Mouse (Mus musculus) hindbrain, embryonic 13.5 days (tissue): ENCODE measurements around the gene Wdr70. TPM values are rescaled to one million over a fixed set of nuclear protein-coding genes. Genes with fewer than 3 reads are reported as not detected.

Experiments
- ATAC-seq: fragments of 200-750 bp; cut with Nextera tagmentation; 2 replicates; pipeline ENCODE4 v1.8.0; 2017; ENCODE audit warnings: moderate TSS enrichment; ENCODE audit not compliant: low FRiP score
- H3K27ac ChIP-seq: fragments of 300-500 bp; sonication (generic); 2 replicates; pipeline ENCODE4 v1.5.1; 2015; ENCODE audit warnings: inconsistent platforms, mild to moderate bottlenecking, moderate library complexity
- H3K27me3 ChIP-seq: fragments of 300-500 bp; sonication (generic); 2 replicates; pipeline ENCODE4 v1.6.1; 2015; ENCODE audit warnings: mild to moderate bottlenecking, inconsistent platforms
- H3K36me3 ChIP-seq: fragments of 300-500 bp; sonication (generic); 2 replicates; pipeline ENCODE4 v1.6.1; 2015; ENCODE audit warnings: mild to moderate bottlenecking, inconsistent platforms
- H3K4me1 ChIP-seq: fragments of 300-500 bp; sonication (generic); replicated peaks from 2 replicates; pipeline ENCODE4 v1.6.1; 2015; ENCODE audit warnings: inconsistent platforms
- H3K4me2 ChIP-seq: fragments of 300-500 bp; sonication (generic); 2 replicates; pipeline ENCODE4 v1.6.1; 2015; ENCODE audit warnings: inconsistent platforms, mild to moderate bottlenecking, moderate library complexity
- H3K4me3 ChIP-seq: fragments of 300-500 bp; sonication (generic); 2 replicates; pipeline ENCODE4 v1.5.1; 2015; ENCODE audit warnings: mild to moderate bottlenecking, inconsistent platforms
- H3K9ac ChIP-seq: fragments of 300-500 bp; sonication (generic); 2 replicates; pipeline ENCODE4 v1.6.1; 2015; ENCODE audit warnings: mild to moderate bottlenecking, inconsistent platforms
- H3K9me3 ChIP-seq: fragments of 300-500 bp; sonication (generic); 2 replicates; pipeline ENCODE4 v1.6.1; 2016; ENCODE audit warnings: inconsistent platforms
- WGBS: fragments of 180-500 bp; shearing (Covaris S2); methylation state at CpG from one replicate; pipeline ENCODE4 v1.1.7; 2015; 5-methylcytosine and 5-hydroxymethylcytosine counted together
- microRNA-seq: library from miRNA; unstranded; fragments of <30 nt; microRNA quantifications from one replicate; pipeline ENCODE4, GENCODE M21; 2016
- polyA plus RNA-seq: library from polyadenylated mRNA; unstranded; fragments of >200 nt; fragmentation: Nextera tagmentation; extraction: Ambion mirVana; gene quantifications from 2 replicates; pipeline ENCODE4 v1.2.1, GENCODE M21; 2015

Gene Wdr70
- polyA plus RNA-seq, 1 experiment from 2014 or later: 68.4 TPM

GRCm38 (mm10) chr15:7835404-7835803 lies 263.6 kb downstream of the Wdr70 start:
- WGBS: 88% methylated on average over 9 of the region's 9 CpGs
- no peaks in the 10 kb centered on the region for H3K9me3 ChIP-seq
- no peak overlapping the region for H3K9ac ChIP-seq
- no peak overlapping the region for H3K27ac ChIP-seq
- no peaks in the 10 kb centered on the region for H3K4me1 ChIP-seq
- no peaks in the 10 kb centered on the region for H3K36me3 ChIP-seq
- no peaks in the 10 kb centered on the region for H3K27me3 ChIP-seq
- no peak overlapping the region for H3K4me3 ChIP-seq
- no peak for ATAC-seq
- no peak overlapping the region for H3K4me2 ChIP-seq

GRCm38 (mm10) chr15:7825530-7825929 lies 273.5 kb downstream of the Wdr70 start:
- Histone ChIP-seq H3K4me3 (no peak overlapping the region), H3K9me3 (no peaks in the 10 kb centered on the region), H3K9ac (no peak overlapping the region), H3K36me3 (no peaks in the 10 kb centered on the region), H3K4me1 (no peaks in the 10 kb centered on the region), H3K27ac (no peak overlapping the region), H3K27me3 (peaks cover 8% of the 10 kb centered on the region), H3K4me2 (no peak overlapping the region)
- 58% methylated on average over 6 of the region's 6 CpGs for WGBS
- ATAC-seq: no peak

- no peaks in the 10 kb centered on the region for H3K36me3 ChIP-seq
- H3K27me3 ChIP-seq: peaks cover 22% of the 10 kb centered on the region
- 75% methylated on average over 6 of the region's 6 CpGs for WGBS
- no peak overlapping the region for H3K27ac ChIP-seq
- no peak for ATAC-seq
- H3K4me2 ChIP-seq: no peak overlapping the region
- H3K9me3 ChIP-seq: no peaks in the 10 kb centered on the region
- no peak overlapping the region for H3K9ac ChIP-seq
- no peaks in the 10 kb centered on the region for H3K4me1 ChIP-seq
- H3K4me3 ChIP-seq: no peak overlapping the region
Observed at GRCm38 (mm10) chr15:7823886-7824285, 275.1 kb downstream of the Wdr70 start.

Small RNAs within 50 kb of the gene (microRNA-seq; reads per million reads assigned to microRNA genes)
- not detected for gene Gm27529

Other genes with a start within 250 kb of the Wdr70 start
- 11.4 and 11.9 TPM in 2 replicates for gene Nup155, start 10.1 kb upstream of the Wdr70 start, polyA plus RNA-seq
- 18.5 and 19.0 TPM in 2 replicates for gene Cplane1, start 69.9 kb upstream of the Wdr70 start, polyA plus RNA-seq